Mouse (Mus musculus): ENCODE measurements around the gene Ptger3. TPM values are rescaled to one million over a fixed set of nuclear protein-coding genes. Genes with fewer than 3 reads are reported as not detected.

Ptger3 gene
- polyA plus RNA-seq (2012; ENCODE audit: insufficient read depth, insufficient read length, missing spikeins), result 9.0 and 9.2 TPM in 2 replicates

DNA sequence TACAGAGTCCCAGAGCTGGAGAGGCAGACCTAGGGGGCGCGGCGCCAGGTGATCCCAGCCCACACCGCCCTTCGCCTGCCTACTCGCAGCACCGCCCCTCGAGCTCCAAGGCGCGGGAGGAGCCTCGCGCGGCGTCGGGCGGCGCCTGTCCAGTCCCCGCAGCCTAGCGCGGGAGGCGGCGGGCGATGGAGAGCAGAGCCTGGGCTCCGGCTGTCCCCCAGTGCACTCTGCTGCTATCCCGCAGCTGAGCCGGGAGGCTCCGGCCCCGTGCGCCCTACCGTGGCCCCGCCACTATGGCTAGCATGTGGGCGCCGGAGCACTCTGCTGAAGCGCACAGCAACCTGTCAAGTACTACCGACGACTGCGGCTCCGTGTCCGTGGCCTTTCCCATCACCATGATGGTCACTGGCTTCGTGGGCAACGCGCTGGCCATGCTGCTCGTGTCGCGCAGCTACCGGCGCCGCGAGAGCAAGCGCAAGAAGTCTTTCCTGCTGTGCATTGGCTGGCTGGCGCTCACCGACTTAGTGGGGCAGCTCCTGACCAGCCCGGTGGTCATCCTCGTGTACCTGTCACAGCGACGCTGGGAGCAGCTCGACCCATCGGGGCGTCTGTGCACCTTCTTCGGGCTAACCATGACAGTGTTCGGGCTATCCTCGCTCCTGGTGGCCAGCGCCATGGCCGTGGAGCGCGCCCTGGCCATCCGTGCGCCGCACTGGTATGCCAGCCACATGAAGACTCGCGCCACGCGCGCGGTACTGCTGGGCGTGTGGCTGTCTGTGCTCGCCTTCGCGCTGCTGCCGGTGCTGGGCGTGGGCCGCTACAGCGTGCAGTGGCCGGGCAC lies at the start of gene Ptger3:
Gene Ptger3, plus strand, starts transcription at position 168 of the 841 bp plus-strand sequence.
- TF ChIP-seq CTCF (IDR thresholded peaks at IDR 0.05; ENCODE audit: low read depth, low read length), result no peak
- TF ChIP-seq POLR2A (IDR thresholded peaks at IDR 0.05; ENCODE audit: borderline replicate concordance, low read depth, low read length), result no peak
- Histone ChIP-seq H3K4me1 (ENCODE audit: control insufficient read depth, insufficient read depth, low read length) (peaks cover 8% of the 10 kb centered on the region), H3K4me3 (ENCODE audit: insufficient read depth, low read length) (peak within 1 kb of the TSS; percentile 76), H3K27ac (ENCODE audit: insufficient read depth, low read depth, low read length) (no peak within 1 kb of the TSS)

DNA sequence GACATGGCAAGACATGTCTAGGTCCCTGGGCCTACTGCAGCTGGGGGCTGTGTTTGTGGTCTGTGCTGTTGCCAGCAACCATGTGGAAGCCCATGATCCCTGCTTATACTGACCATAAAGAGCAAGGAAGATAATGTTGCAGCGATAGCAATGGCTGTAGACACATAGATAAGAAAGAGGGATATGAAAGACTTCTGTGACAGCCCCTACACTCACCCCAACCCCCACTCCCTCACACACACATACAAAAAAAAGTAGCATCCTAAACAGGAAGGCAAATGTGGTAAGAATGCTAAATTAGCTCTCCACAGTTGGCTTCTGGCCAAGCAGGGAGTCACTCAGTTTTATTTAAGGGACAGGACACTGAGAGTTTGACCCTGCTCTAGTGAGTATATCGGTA lies 48.7 kb upstream of the Ptger3 start:
- TF ChIP-seq CTCF (IDR thresholded peaks at IDR 0.05; ENCODE audit: low read depth, low read length), result no peak
- TF ChIP-seq POLR2A (IDR thresholded peaks at IDR 0.05; ENCODE audit: borderline replicate concordance, low read depth, low read length), result no peak
- no peak overlapping the region for H3K4me3 ChIP-seq (ENCODE audit: insufficient read depth, low read length)
- 0 out of 2 replicates have a peak overlapping the region, but pooled peaks have one; percentile 2 for H3K27ac ChIP-seq (ENCODE audit: insufficient read depth, low read depth, low read length)

DNA sequence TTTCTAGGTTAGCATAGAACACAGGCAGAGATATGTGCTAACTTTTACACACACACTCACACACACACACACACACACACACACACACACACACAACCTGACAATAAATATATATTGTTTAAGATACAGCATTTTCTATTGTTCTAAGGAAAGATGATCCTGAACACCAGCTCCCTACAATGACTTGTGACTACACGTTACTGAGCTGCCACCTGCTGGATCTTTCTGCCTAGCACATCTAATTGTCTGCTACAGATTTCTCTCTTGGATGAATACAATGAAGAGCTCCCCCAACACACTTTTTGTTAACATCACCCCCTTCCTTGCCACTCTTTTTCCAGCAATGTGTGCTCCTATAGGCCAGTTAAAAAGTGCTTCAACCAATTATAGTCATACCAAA lies 46.3 kb upstream of the Ptger3 start:
- peaks cover 21% of the 10 kb centered on the region for H3K4me1 ChIP-seq (ENCODE audit: control insufficient read depth, insufficient read depth, low read length)
- no peak for TF ChIP-seq CTCF (IDR thresholded peaks at IDR 0.05; ENCODE audit: low read depth, low read length)
- TF ChIP-seq POLR2A (IDR thresholded peaks at IDR 0.05; ENCODE audit: borderline replicate concordance, low read depth, low read length), result no peak
- H3K27ac ChIP-seq (ENCODE audit: insufficient read depth, low read depth, low read length), result no peak overlapping the region
- H3K4me3 ChIP-seq (ENCODE audit: insufficient read depth, low read length), result no peak overlapping the region

More for the DNA sequence above, 48.7 kb upstream of the Ptger3 start:
- peaks cover 27% of the 10 kb centered on the region for H3K4me1 ChIP-seq (ENCODE audit: control insufficient read depth, insufficient read depth, low read length)

DNA sequence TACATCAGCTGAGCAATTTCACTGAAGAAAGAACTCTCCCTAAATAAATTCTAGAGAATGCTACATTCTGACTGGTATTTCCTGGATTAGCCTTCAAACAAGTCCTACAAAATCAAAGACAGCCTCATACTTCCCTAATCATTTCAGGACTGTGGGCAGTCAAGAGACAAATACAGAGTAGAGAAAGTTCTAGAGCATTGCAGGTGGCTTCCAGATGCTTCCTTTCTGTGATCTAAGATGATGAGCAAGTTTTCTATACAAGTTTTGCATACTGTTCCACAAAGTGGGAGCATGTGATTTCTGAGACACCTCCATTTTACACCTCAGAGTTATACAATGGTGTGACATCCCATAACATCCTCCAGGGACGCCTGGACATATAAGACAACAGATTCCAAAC lies 42.9 kb upstream of the Ptger3 start:
- Histone ChIP-seq H3K4me1 (ENCODE audit: control insufficient read depth, insufficient read depth, low read length) (peaks cover 3% of the 10 kb centered on the region; the same call in 1 of the 2 replicates), H3K27ac (ENCODE audit: insufficient read depth, low read depth, low read length) (no peak overlapping the region), H3K4me3 (ENCODE audit: insufficient read depth, low read length) (no peak overlapping the region)
- TF ChIP-seq POLR2A (IDR thresholded peaks at IDR 0.05; ENCODE audit: borderline replicate concordance, low read depth, low read length) (no peak), CTCF (IDR thresholded peaks at IDR 0.05; ENCODE audit: low read depth, low read length) (no peak)

DNA sequence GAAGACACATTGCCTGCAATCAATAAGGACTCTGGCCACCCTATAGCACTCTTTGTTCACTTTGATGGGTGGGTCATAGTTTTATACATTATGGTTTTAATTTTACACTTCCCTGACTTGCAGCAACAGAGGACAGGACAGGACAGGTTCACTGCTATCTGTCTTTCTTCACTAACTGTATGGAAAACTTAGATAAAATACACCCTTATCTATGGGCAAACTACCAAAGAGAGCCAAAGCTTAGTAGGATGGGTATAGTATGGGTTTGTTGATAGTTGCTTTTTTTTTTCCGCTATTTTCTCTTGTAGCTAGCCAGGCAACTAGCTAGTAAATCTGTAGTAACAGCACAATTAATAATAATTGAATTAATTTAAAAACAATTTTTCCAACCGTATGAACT lies 35.1 kb upstream of the Ptger3 start:
- peaks cover 6% of the 10 kb centered on the region for H3K4me1 ChIP-seq (ENCODE audit: control insufficient read depth, insufficient read depth, low read length)
- TF ChIP-seq POLR2A (IDR thresholded peaks at IDR 0.05; ENCODE audit: borderline replicate concordance, low read depth, low read length) (no peak), CTCF (IDR thresholded peaks at IDR 0.05; ENCODE audit: low read depth, low read length) (no peak)
- H3K27ac ChIP-seq (ENCODE audit: insufficient read depth, low read depth, low read length), result no peak overlapping the region
- H3K4me3 ChIP-seq (ENCODE audit: insufficient read depth, low read length), result no peak overlapping the region

DNA sequence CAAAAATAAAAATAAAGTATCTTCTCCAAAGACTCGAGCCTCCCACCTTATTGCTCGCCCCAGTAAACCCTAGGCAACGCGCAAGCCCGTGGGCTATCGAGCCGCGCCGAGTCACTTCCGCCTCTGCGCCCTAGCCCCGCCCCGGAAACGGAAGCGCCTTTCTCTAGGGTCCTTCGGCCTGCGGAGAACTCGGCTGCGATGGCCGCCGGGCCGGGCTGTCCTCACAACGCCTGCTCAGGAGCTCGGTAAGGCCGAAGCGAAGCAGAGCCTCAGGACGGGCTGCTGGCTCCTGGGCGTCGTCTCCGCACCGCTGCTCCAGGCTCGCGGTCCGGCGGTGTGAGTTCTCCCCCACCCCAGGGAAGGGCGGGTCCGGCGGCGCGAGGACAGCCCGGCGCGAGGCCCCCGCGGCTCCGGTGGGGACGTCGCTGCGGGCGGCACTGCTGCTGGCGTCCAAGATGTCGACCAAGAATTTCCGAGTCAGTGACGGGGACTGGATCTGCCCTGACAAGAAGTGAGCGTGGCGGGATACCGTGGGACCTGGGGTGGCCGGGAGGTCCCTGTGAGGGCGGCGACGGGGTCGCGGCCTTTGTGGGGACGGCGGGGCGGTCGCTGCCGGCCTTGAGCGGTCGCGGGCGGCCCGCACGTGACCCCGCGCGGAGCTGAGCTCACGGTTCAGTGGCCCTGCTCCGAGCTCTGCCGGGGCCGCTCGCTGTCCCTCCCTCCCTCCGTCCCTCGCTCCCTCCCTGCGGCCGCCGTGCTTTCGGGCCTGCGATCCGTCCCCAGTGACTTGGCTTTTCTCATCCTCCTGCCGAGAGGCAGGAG lies 32.5 kb upstream of the Ptger3 start, which contains the start of gene Zranb2:
Gene Zranb2, plus strand, starts transcription at position 197 of the 822 bp plus-strand sequence.
- peaks cover 6% of the 10 kb centered on the region for H3K4me1 ChIP-seq (ENCODE audit: control insufficient read depth, insufficient read depth, low read length)
- peak within 1 kb of the TSS; percentile 89 for H3K4me3 ChIP-seq (ENCODE audit: insufficient read depth, low read length)
- no peak for TF ChIP-seq POLR2A (IDR thresholded peaks at IDR 0.05; ENCODE audit: borderline replicate concordance, low read depth, low read length)
- no peak for TF ChIP-seq CTCF (IDR thresholded peaks at IDR 0.05; ENCODE audit: low read depth, low read length)
- H3K27ac ChIP-seq (ENCODE audit: insufficient read depth, low read depth, low read length), result peak within 1 kb of the TSS; percentile 86

DNA sequence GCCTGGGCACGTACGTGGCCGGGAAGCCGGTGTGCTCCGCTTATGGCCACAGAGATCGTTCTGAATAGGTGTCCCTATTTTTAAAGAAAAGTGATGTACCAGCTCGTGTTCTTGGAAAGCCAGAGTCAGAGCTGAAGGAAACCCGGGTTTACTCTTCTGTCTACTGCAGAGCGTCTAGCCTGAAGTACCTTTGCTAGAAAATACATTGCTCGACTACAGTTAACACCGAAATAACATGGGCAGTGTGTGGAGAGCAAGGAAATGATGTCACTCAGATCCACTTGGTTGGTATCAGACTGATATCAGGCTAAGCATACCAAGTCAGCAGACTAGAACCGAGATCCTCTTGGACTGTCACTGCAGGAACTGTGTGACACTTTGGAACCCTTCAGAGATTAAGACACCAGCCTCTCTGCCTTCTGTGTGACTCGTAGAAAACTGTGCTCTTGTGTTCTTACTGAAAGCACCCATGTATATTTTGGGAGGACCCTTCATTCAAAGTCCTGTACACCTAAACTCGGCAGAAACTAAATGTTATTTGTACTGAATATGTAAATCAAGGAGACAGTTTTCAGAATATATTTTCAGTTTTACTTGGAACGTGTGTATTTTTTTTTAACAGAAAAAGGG lies 31.8 kb upstream of the Ptger3 start:
- H3K4me3 ChIP-seq (ENCODE audit: insufficient read depth, low read length), result peak overlapping the region; percentile 89
- H3K27ac ChIP-seq (ENCODE audit: insufficient read depth, low read depth, low read length), result peak overlapping the region; percentile 86
- peaks cover 6% of the 10 kb centered on the region for H3K4me1 ChIP-seq (ENCODE audit: control insufficient read depth, insufficient read depth, low read length)
- TF ChIP-seq POLR2A (IDR thresholded peaks at IDR 0.05; ENCODE audit: borderline replicate concordance, low read depth, low read length) (no peak), CTCF (IDR thresholded peaks at IDR 0.05; ENCODE audit: low read depth, low read length) (no peak)

DNA sequence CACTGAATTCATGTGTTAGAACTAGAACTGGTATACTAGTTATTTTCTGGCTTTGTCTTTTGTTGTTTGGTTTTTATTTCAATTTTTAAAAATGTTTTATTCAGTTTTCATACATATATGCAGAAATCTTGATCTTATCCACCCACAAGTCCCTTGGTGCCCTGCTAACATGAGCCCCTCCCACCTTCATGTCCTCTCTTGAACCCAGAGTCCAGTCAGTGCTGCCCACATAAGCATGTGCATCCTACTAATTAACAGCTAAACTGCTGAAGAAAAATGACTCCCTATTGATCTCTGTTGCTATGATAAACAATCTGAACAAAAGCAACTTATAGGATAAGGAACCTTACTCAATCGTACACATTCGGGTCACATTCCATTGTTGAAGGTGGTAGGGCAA lies 17.4 kb upstream of the Ptger3 start:
- Histone ChIP-seq H3K27ac (ENCODE audit: insufficient read depth, low read depth, low read length) (no peak overlapping the region), H3K4me3 (ENCODE audit: insufficient read depth, low read length) (no peak overlapping the region), H3K4me1 (ENCODE audit: control insufficient read depth, insufficient read depth, low read length) (no peaks in the 10 kb centered on the region)
- TF ChIP-seq CTCF (IDR thresholded peaks at IDR 0.05; ENCODE audit: low read depth, low read length), result no peak
- TF ChIP-seq POLR2A (IDR thresholded peaks at IDR 0.05; ENCODE audit: borderline replicate concordance, low read depth, low read length), result no peak
